Mouse (Mus musculus) heart, postnatal 0 days (tissue): ENCODE measurements around the gene Dnah17.

Experiments used
- CTCF ChIP-seq: IDR thresholded peaks from 2 replicates; pipeline ENCODE4 v1.5.1; 2016; ENCODE audit warnings: antibody characterized with exemption, control low read depth, low read depth
- EP300 ChIP-seq: IDR thresholded peaks from 2 replicates; pipeline ENCODE4 v1.6.1; 2016; ENCODE audit warnings: antibody characterized with exemption, low read depth

- TF ChIP-seq CTCF (no peak), EP300 (no peak)
Measured at GRCm38 (mm10) chr11:118079750-118080149, 50.7 kb downstream of the Dnah17 start.
